Mouse (Mus musculus): ENCODE measurements at regions not wholly inside any gene's neighbourhood (a gene's known extent, or its start where the extent isn't known, plus 50 kb on each side); places are given as distances from the start of the nearest gene placed in this dataset.

GRCm38 (mm10) chr2:117950431-117951336, 161.0 kb upstream of the Thbs1 start:
- TF ChIP-seq CTCF (IDR thresholded peaks at IDR 0.05; ENCODE audit: low read depth, low read length) (no peak), POLR2A (IDR thresholded peaks at IDR 0.05; ENCODE audit: extremely low read depth, insufficient read depth, low read length) (no peak)

Data from liver, adult 2 months (tissue).